ENCODE assay signal across 9 mouse cellular contexts in the genomic region with DNA sequence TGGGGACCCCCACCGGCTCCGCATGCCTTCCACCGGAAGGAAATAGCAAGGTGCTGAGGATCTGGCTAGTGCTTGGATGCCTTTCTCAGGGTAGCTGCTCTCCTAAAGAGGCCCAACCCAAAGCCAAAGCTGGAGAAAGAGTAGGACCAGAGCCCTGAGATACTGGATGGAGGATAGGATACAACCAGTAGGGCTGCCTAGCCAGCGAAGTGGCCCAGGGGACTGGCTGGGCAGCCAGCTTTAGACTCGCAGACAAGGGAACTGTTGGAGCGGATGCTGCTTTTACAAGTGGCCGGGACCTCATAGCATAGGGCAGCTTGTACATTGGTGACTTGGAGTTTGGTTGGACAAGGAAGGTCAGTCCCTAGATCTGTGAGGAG. TPM values are rescaled to one million over a fixed set of nuclear protein-coding genes. Genes with fewer than 3 reads are reported as not detected.
DNase-seq lines count a peak whose midpoint lies in the region; ATAC-seq and TF ChIP-seq lines count a peak whose summit lies in the region.
"Had no signal": no experiment of that assay in that cellular context is flagged by ENCODE, and none has a peak within 500 bp of the region (broad histone marks: within the 10 kb centered on the region; RNA-seq: fewer than 3 reads in every experiment).

No protein-coding gene starts in this region.

- TF ChIP-seq POLR2A in thymus, adult 2 months (IDR thresholded peaks at IDR 0.05; ENCODE audit: control insufficient read depth, extremely low read depth, insufficient read depth, low read length, poor library complexity), result no peak

- no peak overlapping the region for H3K27ac ChIP-seq in thymus, adult 2 months (ENCODE audit: control insufficient read depth, insufficient read depth, low read length)
- 0 out of 2 replicates have a peak overlapping the region, but pooled peaks have one; percentile 33 for H3K27ac ChIP-seq in liver, embryonic 12.5 days

- no peaks in the 10 kb centered on the region for H3K36me3 ChIP-seq in thymus, adult 2 months (ENCODE audit: control insufficient read depth, insufficient read depth, low read length)
- no peaks in the 10 kb centered on the region for H3K36me3 ChIP-seq in liver, embryonic 12.5 days

- H3K4me1 ChIP-seq in thymus, adult 2 months (replicated peaks; ENCODE audit: control insufficient read depth, insufficient read depth, low read length), result peaks cover 12% of the 10 kb centered on the region
- peaks cover 58% of the 10 kb centered on the region for H3K4me1 ChIP-seq in liver, embryonic 12.5 days

- no peaks in the 10 kb centered on the region for H3K9me3 ChIP-seq in liver, embryonic 12.5 days (replicated peaks)

- H3K27me3 ChIP-seq in thymus, adult 2 months (ENCODE audit: control insufficient read depth, insufficient read depth, low read length), result no peaks in the 10 kb centered on the region
- H3K27me3 ChIP-seq in liver, embryonic 12.5 days (replicated peaks), result peaks cover 23% of the 10 kb centered on the region

- no peak for ATAC-seq in liver, embryonic 12.5 days

- peak overlapping the region; percentile 81 for H3K9ac ChIP-seq in liver, embryonic 12.5 days

- peak overlapping the region; percentile 97 for H3K4me2 ChIP-seq in liver, embryonic 12.5 days

- peak; percentile 35 for DNase-seq in gastrocnemius, postnatal 10 days
- no peak for DNase-seq in gastrocnemius, adult 18-20 months (ENCODE audit: low spot score)
- no peak for DNase-seq in thymus, adult 2 months
- no peak for DNase-seq in thymus, postnatal 4 days
- no peak for DNase-seq in natural killer cell, adult 2 months (ENCODE audit: low spot score in 2 of 2)
- no peak for DNase-seq in embryo, embryonic 11 days
- no peak for DNase-seq in urinary bladder, postnatal 36 days (ENCODE audit: low spot score in 2 of 2)
- DNase-seq: layer of hippocampus, postnatal 36 days had no signal

- WGBS in thymus, adult 2 months, result 81% methylated on average over 7 of the region's 7 CpGs
- WGBS in liver, embryonic 12.5 days (ENCODE audit: insufficient replicate concordance), result 58% methylated on average over 7 of the region's 7 CpGs

- TF ChIP-seq CTCF in thymus, adult 2 months (IDR thresholded peaks at IDR 0.05; ENCODE audit: borderline replicate concordance, control insufficient read depth, extremely low read depth, insufficient read depth, low read length, poor library complexity), result no peak

- peak overlapping the region; percentile 47 for H3K4me3 ChIP-seq in thymus, adult 2 months (ENCODE audit: control insufficient read depth, insufficient read depth, low read length)
- peak overlapping the region; percentile 64 for H3K4me3 ChIP-seq in liver, embryonic 12.5 days

RNA-seq across cellular contexts. Expression of gene Adcy7, which starts 0.8 kb away (rescaled TPM):
- 10 to 100 TPM; 12.7 to 17.7 TPM for total RNA-seq in gastrocnemius, postnatal 10 days (2021)
- 1 to 10 TPM; 1.9 to 3.2 TPM for total RNA-seq in gastrocnemius, adult 18-20 months (2021)
- polyA plus RNA-seq in thymus, adult 2 months (2012; rRNA removed), result 61.7 and 63.7 TPM in 2 replicates
- 38.0 and 41.6 TPM in 2 replicates for polyA plus RNA-seq in liver, embryonic 12.5 days (2016; fragmentation: Nextera tagmentation; extraction: Ambion mirVana)
